ENCODE assay signal across 1 mouse cellular context in the genomic region with DNA sequence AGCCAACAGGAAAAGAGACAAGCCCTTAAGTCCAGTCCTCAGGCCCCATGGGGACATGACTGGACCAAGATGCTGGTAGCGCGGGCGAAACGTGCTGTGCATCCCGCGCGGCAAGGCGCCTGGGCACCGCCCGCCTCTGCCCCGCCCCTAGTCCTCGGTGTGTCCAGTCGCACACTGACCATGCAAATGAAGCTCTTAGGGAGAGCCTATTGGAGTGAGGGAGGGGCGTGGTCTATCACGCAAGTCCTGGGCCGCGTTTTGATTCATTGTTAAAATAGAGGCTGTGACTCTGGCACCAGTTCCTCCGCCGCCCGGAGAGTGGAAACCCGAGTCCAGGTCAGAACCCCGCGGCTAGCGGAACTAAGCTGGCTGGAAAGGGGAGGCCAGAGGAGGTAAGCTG.
TF ChIP-seq lines count a peak whose summit lies in the region.

A gene (plus strand): TSS at position 68 of the 400 bp plus-strand sequence.

TF ChIP-seq in CH12.LX, 34 proteins besides CTCF, POLR2A, EP300 and RAD21 (continued from another document):
- TF ChIP-seq NELFE (IDR thresholded peaks at IDR 0.05; ENCODE audit: low read depth, low read length) = no peak
- TF ChIP-seq ELF1 (IDR thresholded peaks at IDR 0.05; ENCODE audit: low read depth, low read length) = no peak
- no peak for TF ChIP-seq E2F4 (IDR thresholded peaks at IDR 0.05; ENCODE audit: insufficient replicate concordance, low read depth, low read length)
- no peak for TF ChIP-seq ZMIZ1 (IDR thresholded peaks at IDR 0.05; ENCODE audit: low read depth, low read length)
- no peak for TF ChIP-seq MAFK (IDR thresholded peaks at IDR 0.05; ENCODE audit: insufficient replicate concordance, low read length)
- TF ChIP-seq NRF1 (IDR thresholded peaks at IDR 0.05; ENCODE audit: low read depth, low read length) = peak; percentile 41; the same call in 1 of the 2 replicates
- TF ChIP-seq TCF12 (IDR thresholded peaks at IDR 0.05; ENCODE audit: low read depth, low read length) = peak; percentile 53; the same call in 1 of the 2 replicates
- TF ChIP-seq PAX5 (IDR thresholded peaks at IDR 0.05; ENCODE audit: low read length) = no peak
- TF ChIP-seq MXI1 (IDR thresholded peaks at IDR 0.05; ENCODE audit: low read depth, low read length) = peak; percentile 81
- TF ChIP-seq RCOR1 (conservative IDR thresholded peaks at IDR 0.05; ENCODE audit: low read depth, low read length) = no peak
- no peak for TF ChIP-seq USF1 (IDR thresholded peaks at IDR 0.05; ENCODE audit: low read depth, low read length)
- no peak for TF ChIP-seq ZC3H11A (IDR thresholded peaks at IDR 0.05; ENCODE audit: low read depth, low read length)
- TF ChIP-seq CHD2 (IDR thresholded peaks at IDR 0.05; ENCODE audit: low read length) = no peak
